Mouse (Mus musculus): ENCODE data around the gene Ranbp9. TPM values are rescaled to one million over a fixed set of nuclear protein-coding genes. Genes with fewer than 3 reads are reported as not detected.

The Ranbp9 gene
- polyA plus RNA-seq, 1 experiment from 2014 or later: 4.5 TPM

- no peak for ATAC-seq
- no peak overlapping the region for H3K27ac ChIP-seq
- H3K36me3 ChIP-seq: no peaks in the 10 kb centered on the region
- no peak overlapping the region for H3K4me2 ChIP-seq
- H3K4me3 ChIP-seq: no peak overlapping the region
- no peaks in the 10 kb centered on the region for H3K9me3 ChIP-seq (replicated peaks)
- 71% methylated on average over 4 of the region's 4 CpGs for WGBS (ENCODE audit: insufficient replicate concordance)
- 0 out of 2 replicates have a peak, but pooled peaks cover 3% of the 10 kb centered on the region for H3K4me1 ChIP-seq
- H3K9ac ChIP-seq: no peak overlapping the region
- H3K27me3 ChIP-seq (replicated peaks): peaks cover 3% of the 10 kb centered on the region; the same call in 1 of the 2 replicates
Observed at GRCm38 (mm10) chr13:43353356-43353755, 127.7 kb downstream of the Ranbp9 start.

Other genes with a start within 250 kb of the Ranbp9 start
- 0.18 and 0.54 TPM in 2 replicates for gene Gfod1, start 177.1 kb downstream of the Ranbp9 start, polyA plus RNA-seq (2016; fragmentation: Nextera tagmentation; extraction: Ambion mirVana)
- gene Sirt5, start 115.8 kb downstream of the Ranbp9 start, polyA plus RNA-seq (2016; fragmentation: Nextera tagmentation; extraction: Ambion mirVana): 8.1 TPM in 2 replicates
- 169 and 175 TPM in 2 replicates for gene Nol7, start 82.9 kb downstream of the Ranbp9 start, polyA plus RNA-seq (2016; fragmentation: Nextera tagmentation; extraction: Ambion mirVana)
- gene Mcur1, start 78.9 kb upstream of the Ranbp9 start, polyA plus RNA-seq (2016; fragmentation: Nextera tagmentation; extraction: Ambion mirVana): 8.3 and 9.0 TPM in 2 replicates
- 0.19 and 0.20 TPM in 2 replicates for gene Rnf182, start 134.4 kb upstream of the Ranbp9 start, polyA plus RNA-seq (2016; fragmentation: Nextera tagmentation; extraction: Ambion mirVana)